Mouse (Mus musculus): ENCODE results near the gene Ngrn.

DNA sequence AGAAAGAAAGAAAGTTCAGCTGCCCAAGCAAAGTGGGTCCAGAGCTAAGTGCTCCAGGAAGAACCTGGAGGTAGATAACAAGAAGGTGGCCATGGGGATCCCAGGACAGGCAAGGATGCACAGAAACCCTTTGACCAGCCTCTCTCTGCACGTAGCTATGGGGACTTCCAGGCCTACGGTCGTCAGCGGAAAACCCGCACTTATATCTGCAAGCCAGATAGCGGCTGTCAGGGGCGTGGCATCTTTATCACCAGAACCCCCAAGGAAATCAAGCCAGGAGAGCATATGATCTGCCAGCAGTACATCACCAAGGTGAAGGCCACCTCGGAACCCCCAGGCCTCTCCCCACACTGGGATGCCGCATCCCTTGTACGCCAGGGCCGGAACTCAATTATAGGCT lies 8.1 kb upstream of the Ngrn start:
- no peak for TF ChIP-seq EP300 (IDR thresholded peaks at IDR 0.05)
- no peak for TF ChIP-seq CTCF (IDR thresholded peaks at IDR 0.05)

All from lung, postnatal 0 days (tissue).